Mouse (Mus musculus): ENCODE measurements at regions not wholly inside any gene's neighbourhood (a gene's known extent, or its start where the extent isn't known, plus 50 kb on each side); places are given as distances from the start of the nearest gene placed in this dataset.
A peak's percentile ranks its signal among the peaks of the same experiment; 100 is the strongest.
"Not testable (repeated sequence)": the region's sequence is repeated elsewhere in the genome, so short reads cannot be mapped to it uniquely, and the experiment has no call there.

DNA sequence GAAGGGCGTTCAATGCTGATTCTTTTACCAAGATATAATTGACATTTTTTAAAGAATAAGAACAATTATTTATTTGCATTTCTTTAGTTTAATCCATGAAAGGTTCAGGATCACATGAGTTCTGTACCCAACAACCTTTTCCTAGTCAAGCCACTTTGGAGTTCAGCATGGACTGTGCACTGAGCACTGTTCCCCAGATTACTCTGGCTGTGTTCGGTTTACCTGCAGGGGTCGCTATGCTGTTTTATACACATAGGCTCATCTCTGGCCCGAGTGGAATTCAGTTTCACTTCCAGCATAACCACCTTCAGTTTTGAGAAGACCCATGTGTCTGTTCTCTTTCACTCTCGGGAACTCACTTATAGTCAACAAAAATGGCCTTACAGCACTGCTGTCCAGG, 93.5 kb upstream of the Smarcad1 start:
- not testable (repeated sequence) for DNase-seq

DNA sequence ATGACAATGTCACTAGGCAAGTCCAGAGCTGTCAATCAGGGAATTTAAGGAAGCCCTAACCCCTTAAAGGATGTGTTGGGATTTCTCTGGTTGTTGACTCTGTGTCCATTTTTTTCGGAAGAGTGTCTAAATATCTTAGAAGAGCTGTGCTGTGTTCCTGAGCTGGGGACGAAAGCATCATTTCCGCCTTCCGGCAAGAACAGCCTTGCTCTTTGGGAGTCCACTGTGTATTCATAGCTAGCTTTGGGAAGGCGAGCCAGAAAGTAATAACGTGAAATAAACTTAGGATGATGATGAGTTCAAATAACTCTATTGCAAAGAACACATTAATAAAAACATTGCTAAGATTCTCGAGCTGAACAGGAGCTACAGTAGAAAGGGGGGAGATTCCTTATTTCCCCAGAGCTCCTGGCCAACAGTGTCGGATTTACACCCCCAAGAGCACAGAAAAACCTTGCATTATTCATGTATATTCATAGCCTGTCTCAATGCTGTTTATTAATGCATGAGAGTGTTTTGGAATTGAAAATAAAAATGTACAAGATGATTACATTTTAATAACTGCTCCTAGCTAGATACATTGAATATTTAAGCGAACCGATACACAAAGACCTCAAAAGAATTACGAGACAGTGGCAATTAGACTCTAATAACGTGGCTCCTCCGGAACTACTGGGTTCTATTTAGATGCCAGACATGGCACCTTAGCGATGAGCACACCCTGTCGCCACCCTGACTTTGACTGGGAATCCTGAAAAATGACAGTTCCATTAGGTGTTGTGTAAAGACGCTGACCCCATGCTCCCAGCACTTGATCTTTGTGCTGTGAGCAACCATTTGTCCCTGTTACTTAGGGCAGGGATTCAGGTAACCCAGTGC, 80.5 kb upstream of the Smarcad1 start:
- no peak for DNase-seq

DNA sequence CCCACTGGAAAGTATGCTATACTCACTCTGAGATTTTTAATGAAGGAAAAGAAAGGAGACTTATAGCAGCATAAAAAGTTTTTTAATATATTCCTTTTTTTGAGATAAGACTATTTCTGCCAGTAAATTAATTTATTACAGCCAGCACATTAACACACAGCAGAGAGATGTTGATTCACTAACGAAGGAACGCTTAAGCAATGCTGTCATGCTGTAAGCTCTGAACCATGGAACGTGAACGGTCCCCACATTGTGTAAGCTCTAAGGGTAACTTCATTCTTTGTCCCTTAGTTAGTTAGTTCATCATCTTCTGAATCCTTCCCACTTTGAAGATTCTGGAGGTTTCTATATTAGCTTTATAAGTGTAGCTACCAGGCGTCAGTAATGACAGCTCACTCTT, 79.8 kb upstream of the Smarcad1 start:
- DNase-seq: no peak

DNA sequence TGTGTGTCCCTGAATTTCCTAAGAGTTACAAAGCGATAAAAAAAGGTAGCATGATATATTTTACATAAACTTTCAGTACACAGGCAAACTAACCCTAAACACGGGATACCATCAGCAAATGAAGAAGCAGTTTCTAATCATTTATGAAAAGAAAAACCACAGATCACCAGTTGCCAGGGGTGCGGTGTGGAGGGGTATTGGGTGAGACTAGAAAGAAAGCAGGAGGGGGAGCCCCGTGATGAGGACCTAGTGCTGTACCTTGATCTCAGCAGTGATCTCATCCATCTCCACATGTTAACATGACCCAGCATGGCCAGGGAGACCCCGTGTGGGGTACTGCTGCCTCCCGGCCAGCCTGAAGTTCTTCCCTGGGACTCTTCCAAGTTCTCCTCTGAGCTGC, 77.7 kb upstream of the Smarcad1 start:
- DNase-seq: no peak

DNA sequence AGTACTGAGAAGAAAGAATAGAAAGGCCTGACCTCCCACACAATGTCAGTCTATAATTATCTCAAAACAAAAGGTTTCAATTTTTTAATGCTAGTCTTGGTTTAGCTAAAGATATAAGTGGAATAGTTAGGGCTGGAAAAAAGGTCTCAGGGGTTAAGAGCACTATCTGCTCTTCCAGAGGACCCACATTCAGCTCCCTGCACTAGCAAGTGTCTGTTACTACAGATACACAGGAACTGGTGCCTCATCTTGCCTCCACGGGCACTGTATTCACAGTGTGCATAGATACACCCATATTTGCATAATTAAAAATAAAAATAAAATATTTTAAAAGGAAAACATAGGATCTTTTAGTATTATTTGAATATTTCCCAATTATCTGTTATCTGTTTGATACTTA, 77.2 kb upstream of the Smarcad1 start:
- no peak for DNase-seq

DNA sequence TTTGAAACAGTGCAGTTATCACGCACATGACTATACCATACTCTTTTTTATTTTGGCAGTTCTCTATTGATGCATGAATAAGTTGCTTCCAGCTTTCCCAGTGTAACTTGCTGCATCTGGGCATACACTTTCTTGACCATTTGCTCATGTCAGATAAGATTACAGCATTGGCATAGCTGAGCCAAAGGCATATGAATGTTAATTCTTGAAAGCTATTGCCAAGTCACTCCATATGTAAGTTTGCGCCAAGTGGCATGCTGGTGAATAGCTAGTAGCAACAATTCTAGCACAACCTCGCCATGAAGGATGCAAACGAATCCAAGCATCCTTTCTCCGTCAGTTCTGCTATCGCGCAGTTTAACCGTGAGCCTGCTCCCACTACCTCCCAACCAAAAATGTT, 72.2 kb upstream of the Smarcad1 start:
- no peak for DNase-seq

DNA sequence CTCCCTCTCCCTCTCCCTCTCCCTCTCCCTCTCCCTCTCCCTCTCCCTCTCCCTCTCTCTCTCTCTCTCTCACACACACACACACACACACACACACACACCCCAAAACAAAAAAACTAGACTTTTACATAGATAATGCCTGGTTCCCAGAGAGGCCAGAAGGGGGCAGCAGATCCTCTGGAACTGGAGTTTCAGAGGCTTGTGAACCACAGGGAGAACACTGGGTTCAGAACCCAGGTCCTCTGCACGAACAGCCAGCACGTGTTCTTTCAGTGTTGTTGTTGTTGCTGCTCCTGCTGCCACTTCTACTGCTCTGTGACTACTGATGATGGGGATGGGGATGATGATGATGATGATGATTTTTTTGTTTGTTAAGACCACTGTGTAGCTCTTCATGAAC, 68.4 kb upstream of the Smarcad1 start:
- DNase-seq: peak; percentile 6

DNA sequence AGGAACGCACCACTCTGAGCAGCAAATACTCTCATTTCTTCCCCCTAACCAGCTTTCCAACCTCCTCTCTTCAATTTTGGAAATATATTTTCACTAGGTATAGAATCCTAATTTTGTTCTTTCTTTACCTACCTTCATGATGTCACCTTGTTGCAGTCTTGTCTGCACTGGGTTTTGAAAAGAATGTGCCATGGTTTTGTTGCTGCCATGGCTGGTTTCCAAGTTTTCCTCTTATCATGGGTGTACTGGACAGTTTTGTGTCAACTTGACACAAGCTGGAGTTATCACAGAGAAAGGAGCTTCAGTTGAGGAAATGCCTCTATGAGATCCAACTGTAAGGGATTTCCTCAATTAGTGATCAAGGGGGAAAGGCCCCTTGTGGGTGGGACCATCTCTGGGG, 67.9 kb upstream of the Smarcad1 start:
- DNase-seq: not testable (repeated sequence)

DNA sequence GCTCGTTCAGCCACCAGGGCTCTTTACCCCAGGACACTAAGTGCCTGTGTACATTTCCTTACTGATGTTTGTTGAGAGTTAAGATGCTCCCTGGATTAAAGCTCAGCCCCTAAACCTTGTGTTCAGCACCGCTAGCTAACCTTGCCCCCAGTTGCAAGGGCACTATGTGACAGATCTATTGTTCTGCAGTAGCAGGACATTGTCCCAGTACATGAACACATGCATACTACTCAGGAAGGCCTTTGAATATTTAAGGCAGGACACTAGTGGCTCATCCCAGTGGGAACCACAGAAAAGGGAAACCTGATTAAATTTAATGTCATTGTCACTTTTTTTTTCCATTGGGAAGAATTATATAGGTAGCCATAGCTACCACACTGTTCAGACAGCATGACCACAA, 60.3 kb upstream of the Smarcad1 start:
- no peak for DNase-seq
